Mouse (Mus musculus) embryonic facial prominence, embryonic 11.5 days (tissue): ENCODE measurements around the gene Nsrp1. TPM values are rescaled to one million over a fixed set of nuclear protein-coding genes. Genes with fewer than 3 reads are reported as not detected.

ENCODE experiments used
- ATAC-seq: fragments of 200-750 bp; cut with Nextera tagmentation; replicated peaks from 2 replicates; pipeline ENCODE4 v1.8.0; 2017; ENCODE audit warnings: low read depth; ENCODE audit not compliant: insufficient number of reproducible peaks, low FRiP score, low TSS enrichment
- DNase-seq: peaks from one replicate; pipeline ENCODE4 v3.0.0-alpha.2; 2015; ENCODE audit warnings: low spot score
- H3K27ac ChIP-seq: fragments of 300-500 bp; sonication (generic); replicated peaks from 2 replicates; pipeline ENCODE4 v1.5.1; 2014; ENCODE audit warnings: mild to moderate bottlenecking, low read depth, low read length, control low read depth
- H3K27me3 ChIP-seq: fragments of 300-500 bp; sonication (generic); 2 replicates; pipeline ENCODE4 v1.6.1; 2014; ENCODE audit warnings: mild to moderate bottlenecking, low read length, moderate library complexity, mixed read lengths; ENCODE audit not compliant: control insufficient read depth, insufficient read depth
- H3K36me3 ChIP-seq: fragments of 300-500 bp; sonication (generic); replicated peaks from 2 replicates; pipeline ENCODE4 v1.6.1; 2014; ENCODE audit warnings: low read depth, mild to moderate bottlenecking, low read length, moderate library complexity, mixed read lengths; ENCODE audit not compliant: control insufficient read depth, insufficient read depth
- H3K4me1 ChIP-seq: fragments of 300-500 bp; sonication (generic); 2 replicates; pipeline ENCODE4 v1.6.1; 2014; ENCODE audit warnings: low read length, mixed read lengths; ENCODE audit not compliant: control insufficient read depth, insufficient read depth
- H3K4me2 ChIP-seq: fragments of 300-500 bp; sonication (generic); 2 replicates; pipeline ENCODE4 v1.6.1; 2014; ENCODE audit warnings: low read depth, mild to moderate bottlenecking, control low read depth, low read length, moderate library complexity
- H3K4me3 ChIP-seq: fragments of 300-500 bp; sonication (generic); 2 replicates; pipeline ENCODE4 v1.5.1; 2014; ENCODE audit warnings: low read depth, low read length, control low read depth
- H3K9ac ChIP-seq: fragments of 300-500 bp; sonication (generic); replicated peaks from 2 replicates; pipeline ENCODE4 v1.6.1; 2014; ENCODE audit warnings: mild to moderate bottlenecking, control low read depth, low read length
- H3K9me3 ChIP-seq: fragments of 300-500 bp; sonication (generic); replicated peaks from 2 replicates; pipeline ENCODE4 v1.6.1; 2016; ENCODE audit warnings: mild to moderate bottlenecking, low read length, inconsistent platforms, mixed read lengths; ENCODE audit not compliant: control insufficient read depth
- WGBS: fragments of 180-500 bp; shearing (Covaris S2); extraction: QIAGEN DNeasy Blood & Tissue Kit; methylation state at CpG from one replicate; pipeline ENCODE4 v1.1.7; 2014; 5-methylcytosine and 5-hydroxymethylcytosine counted together
- polyA plus RNA-seq: library from polyadenylated mRNA; unstranded; fragments of >200 nt; fragmentation: Nextera tagmentation; extraction: Ambion mirVana; gene quantifications from 2 replicates; pipeline ENCODE4 v1.2.1, GENCODE M21; 2014

The Nsrp1 gene
- polyA plus RNA-seq, 1 experiment from 2014 or later = 63.1 TPM

DNA sequence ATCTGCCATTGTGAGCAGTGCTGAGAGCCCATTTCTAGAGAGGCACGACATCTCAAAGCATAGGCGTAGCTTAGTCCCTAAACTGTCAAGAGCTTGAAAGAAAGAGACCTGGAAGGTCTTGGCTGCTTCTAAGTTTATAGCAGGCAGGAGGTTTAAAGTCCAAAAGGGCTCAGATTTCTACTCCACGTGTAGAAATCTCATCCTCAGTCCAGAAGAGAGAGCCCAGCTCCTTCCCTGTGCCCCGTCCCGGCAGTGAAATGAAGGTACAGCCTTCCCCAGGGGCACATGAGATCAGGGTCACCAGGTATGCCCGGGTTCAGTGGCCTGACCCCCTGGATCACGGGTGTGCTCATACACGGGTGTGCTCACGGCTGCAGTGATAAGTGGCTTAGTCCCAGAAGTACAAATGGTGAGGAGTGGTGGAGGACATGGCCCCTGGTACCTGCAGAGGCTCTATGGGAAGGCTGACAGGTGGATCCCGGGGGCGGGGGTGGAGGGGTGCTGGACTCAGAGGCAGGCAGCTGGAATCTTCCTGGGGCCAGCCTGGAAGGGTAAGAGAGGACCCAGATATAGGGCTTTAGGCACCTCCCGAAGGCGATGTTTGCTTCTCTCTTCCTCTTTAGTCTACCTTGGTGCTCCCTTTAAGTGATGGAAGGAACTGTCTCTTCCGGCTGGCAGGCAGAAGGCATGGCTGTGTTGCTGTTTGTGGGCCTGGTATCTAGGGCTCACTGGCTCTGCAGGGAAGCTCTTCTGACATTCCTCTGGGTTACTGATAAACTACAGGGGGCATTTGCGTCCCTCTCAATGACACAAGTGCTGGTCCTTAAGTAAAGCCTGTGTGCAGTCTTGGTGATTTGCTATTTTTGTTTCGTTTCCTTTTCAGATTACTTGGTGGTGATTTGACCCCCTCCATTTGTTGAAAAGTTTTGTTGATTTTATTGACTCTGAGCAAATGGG is 68.9 kb downstream of the Nsrp1 start:
- Histone ChIP-seq H3K4me1 (no peaks in the 10 kb centered on the region), H3K27ac (no peak overlapping the region), H3K4me2 (no peak overlapping the region), H3K9me3 (no peaks in the 10 kb centered on the region), H3K27me3 (no peaks in the 10 kb centered on the region), H3K4me3 (no peak overlapping the region), H3K9ac (no peak overlapping the region), H3K36me3 (no peaks in the 10 kb centered on the region)
- 78% methylated on average over 16 of the region's 16 CpGs for WGBS
- DNase-seq (no peak), ATAC-seq (no peak)

DNA sequence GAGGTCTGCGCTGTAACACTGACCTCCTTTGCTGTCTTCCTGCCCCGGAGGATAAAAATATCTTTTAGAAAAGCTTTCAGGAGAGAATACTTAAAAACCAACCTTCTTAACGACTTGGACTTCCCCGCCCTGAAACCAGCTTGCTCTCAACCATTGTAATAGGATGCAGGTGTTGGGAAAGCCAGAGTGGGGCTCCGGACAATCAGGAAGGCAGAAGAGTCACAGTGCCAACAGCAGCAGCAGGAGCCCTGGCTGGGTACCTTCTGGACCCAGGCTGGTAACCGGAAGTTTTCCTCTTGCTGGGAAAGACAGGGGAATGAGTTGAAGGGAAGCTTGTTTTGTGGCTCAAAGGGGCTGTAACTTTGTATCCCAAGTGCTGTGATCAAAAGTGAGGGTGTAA is 71.6 kb downstream of the Nsrp1 start:
- H3K4me3 ChIP-seq = no peak overlapping the region
- H3K4me2 ChIP-seq = no peak overlapping the region
- H3K9ac ChIP-seq = no peak overlapping the region
- no peak for DNase-seq
- H3K4me1 ChIP-seq = no peaks in the 10 kb centered on the region
- no peaks in the 10 kb centered on the region for H3K27me3 ChIP-seq
- no peak for ATAC-seq
- no peaks in the 10 kb centered on the region for H3K36me3 ChIP-seq
- no peaks in the 10 kb centered on the region for H3K9me3 ChIP-seq
- H3K27ac ChIP-seq = no peak overlapping the region
- WGBS = 37% methylated on average over 6 of the region's 6 CpGs

DNA sequence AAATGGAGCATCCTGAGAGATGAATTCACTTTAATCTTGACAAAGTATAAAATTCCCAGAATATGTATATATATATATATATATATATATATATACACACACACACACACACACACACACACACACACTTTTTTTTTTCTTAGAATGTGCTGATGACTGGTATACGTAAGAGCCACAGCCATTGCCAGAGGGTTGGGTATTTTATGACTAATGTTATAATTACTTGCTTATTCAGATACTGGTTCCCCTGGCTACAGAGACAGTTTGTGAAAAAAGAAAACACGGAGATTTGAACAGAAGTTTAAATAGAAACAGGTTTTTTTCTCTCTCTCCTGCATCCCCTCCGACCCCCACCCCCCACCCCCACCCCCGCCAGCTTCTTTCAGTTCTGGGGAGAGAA is 72.4 kb downstream of the Nsrp1 start:
- H3K27ac ChIP-seq = no peak overlapping the region
- no peak overlapping the region for H3K4me3 ChIP-seq
- no peaks in the 10 kb centered on the region for H3K4me1 ChIP-seq
- H3K4me2 ChIP-seq = no peak overlapping the region
- H3K9ac ChIP-seq = no peak overlapping the region
- DNase-seq = no peak
- WGBS = 49% methylated on average over 4 of the region's 4 CpGs
- no peak for ATAC-seq
- H3K36me3 ChIP-seq = no peaks in the 10 kb centered on the region
- no peaks in the 10 kb centered on the region for H3K27me3 ChIP-seq
- no peaks in the 10 kb centered on the region for H3K9me3 ChIP-seq

DNA sequence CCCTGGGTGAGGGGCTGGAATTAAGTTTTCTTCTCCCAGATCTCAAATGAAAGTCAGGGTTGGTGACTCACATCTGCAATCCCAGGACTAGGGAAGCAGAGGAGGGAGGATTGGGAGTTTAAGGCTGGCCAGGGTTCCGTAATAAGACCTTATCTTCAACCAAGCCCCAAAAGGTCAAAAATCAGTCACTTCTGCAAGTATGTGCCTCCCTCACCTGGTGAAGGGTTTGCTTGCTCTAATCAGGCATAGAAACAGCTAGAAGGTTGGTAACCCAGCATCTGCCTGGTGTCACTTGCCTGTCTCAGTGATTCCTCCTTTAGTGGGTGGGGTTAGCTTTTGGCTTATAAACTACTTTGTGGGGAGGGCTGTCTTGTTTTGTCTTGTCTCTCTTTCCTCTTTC is 75.9 kb downstream of the Nsrp1 start:
- WGBS = 78% methylated on average over 1 of the region's 1 CpGs

DNA sequence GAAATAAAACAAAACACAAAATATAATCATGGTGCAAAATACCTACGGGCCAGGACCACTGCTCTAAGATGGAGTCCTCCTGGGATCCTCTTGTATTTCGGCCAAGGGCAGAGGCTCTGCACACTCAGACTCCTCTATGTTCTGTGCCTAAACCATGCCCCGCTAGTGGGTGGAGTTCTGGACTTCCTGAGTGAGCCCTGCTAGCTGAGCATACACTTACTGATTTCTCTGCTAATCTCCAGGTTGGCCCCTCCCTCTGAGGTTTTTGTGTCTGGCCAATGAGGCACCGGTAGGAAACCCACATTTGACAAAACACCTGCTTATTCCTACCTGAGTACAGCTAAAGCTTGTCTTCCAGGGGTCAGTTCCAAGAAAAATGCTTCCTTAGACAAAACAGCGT is 77.5 kb downstream of the Nsrp1 start:
- Histone ChIP-seq H3K9ac (no peak overlapping the region), H3K27ac (no peak overlapping the region), H3K27me3 (peaks cover 21% of the 10 kb centered on the region), H3K4me2 (no peak overlapping the region), H3K4me3 (no peak overlapping the region), H3K9me3 (no peaks in the 10 kb centered on the region), H3K4me1 (no peaks in the 10 kb centered on the region; the same call in none of the 2 replicates), H3K36me3 (no peaks in the 10 kb centered on the region)
- DNase-seq = no peak
- no peak for ATAC-seq
- WGBS = 62% methylated on average over 5 of the region's 5 CpGs

More for the DNA sequence above, 75.9 kb downstream of the Nsrp1 start:
- Histone ChIP-seq H3K9me3 (no peaks in the 10 kb centered on the region), H3K4me2 (no peak overlapping the region), H3K27ac (no peak overlapping the region), H3K9ac (no peak overlapping the region), H3K4me3 (no peak overlapping the region), H3K4me1 (no peaks in the 10 kb centered on the region; the same call in 1 of the 2 replicates), H3K36me3 (no peaks in the 10 kb centered on the region), H3K27me3 (peaks cover 15% of the 10 kb centered on the region)
- ATAC-seq = no peak
- DNase-seq = no peak

DNA sequence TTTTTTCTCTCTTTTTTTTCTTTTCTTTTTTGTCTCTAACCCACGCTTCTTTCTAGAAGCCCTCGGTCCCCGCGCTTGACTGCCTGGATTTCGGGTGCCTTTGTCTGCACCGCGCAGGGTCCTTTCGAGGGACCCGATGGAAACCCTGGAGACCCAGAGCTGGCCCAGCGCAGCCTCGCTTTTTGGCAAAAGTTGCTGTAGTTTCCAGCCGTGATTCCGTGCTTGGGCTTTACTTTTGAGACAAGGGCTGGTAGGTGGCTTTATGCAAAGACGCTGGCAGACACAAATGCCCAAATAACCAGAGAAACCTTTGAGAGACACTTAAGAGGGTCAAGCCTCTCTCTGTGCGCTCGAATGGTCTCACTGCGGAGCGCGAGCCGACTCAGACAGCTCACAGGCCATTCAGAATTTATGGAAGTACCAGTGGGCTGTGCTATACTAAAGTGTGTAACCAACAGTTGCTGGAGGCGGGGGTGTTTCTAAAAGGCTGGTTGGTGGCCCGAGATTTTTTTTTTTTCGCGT is 79.5 kb downstream of the Nsrp1 start:
- H3K27ac ChIP-seq = no peak overlapping the region
- peaks cover 21% of the 10 kb centered on the region for H3K27me3 ChIP-seq
- peak; percentile 30 for DNase-seq
- peak overlapping the region; percentile 44 for H3K4me3 ChIP-seq
- no peak for ATAC-seq
- no peaks in the 10 kb centered on the region for H3K9me3 ChIP-seq
- no peak overlapping the region; the same call in 1 of the 2 replicates for H3K9ac ChIP-seq
- H3K4me2 ChIP-seq = peak overlapping the region; percentile 83
- H3K36me3 ChIP-seq = no peaks in the 10 kb centered on the region
- no peaks in the 10 kb centered on the region; the same call in none of the 2 replicates for H3K4me1 ChIP-seq
- 12% methylated on average over 24 of the region's 24 CpGs for WGBS

DNA sequence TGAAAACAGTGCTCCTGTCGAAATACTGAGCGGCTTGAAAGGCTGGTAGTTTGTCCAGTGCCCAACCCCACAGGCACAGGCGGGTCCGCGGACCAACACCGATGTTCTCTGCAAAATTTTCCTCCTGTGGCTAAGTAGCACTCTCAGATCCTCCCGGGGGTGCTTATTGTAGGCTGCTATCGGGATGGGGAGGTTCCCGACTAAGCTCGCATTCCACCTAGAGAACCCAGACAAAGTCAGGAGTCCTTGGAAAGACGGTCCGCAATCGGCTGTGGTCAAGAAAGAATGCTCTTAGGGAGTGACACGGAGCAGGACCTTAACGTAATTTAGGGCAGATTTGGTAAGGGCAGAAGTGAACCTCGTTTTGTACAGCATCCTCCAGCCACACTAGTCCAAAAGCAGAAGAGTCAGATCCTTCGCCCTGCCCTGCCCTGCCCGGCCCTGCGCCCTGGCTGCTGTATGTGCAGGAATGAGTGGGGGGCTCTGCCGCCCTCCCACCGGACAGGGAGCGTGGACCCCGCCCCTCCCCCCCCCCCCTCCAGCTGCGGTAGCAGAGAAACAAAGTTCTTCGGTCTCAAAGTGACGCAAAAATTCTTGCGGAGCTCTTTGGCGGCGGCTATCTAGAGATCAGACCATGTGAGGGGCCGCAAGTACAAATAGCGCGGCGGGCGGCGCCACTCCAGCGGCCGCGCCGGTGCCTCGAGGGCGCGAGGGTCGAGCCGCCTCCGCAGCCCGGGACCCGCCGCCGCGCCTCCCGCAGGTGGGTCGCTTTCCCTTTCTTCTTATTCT is 80.1 kb downstream of the Nsrp1 start, which contains the start of gene Slc6a4:
Gene Slc6a4 (plus strand): TSS at position 688 of the 789 bp plus-strand sequence.
- WGBS = under 1% methylated on average over 43 of the region's 52 CpGs
- no peaks in the 10 kb centered on the region; the same call in none of the 2 replicates for H3K4me1 ChIP-seq
- ATAC-seq (no peak), DNase-seq (peak; percentile 58)
- H3K27ac ChIP-seq = no peak within 1 kb of the TSS
- peak within 1 kb of the TSS; percentile 44 for H3K4me3 ChIP-seq
- H3K9ac ChIP-seq = no peak within 1 kb of the TSS; the same call in 1 of the 2 replicates
- no peaks in the 10 kb centered on the region for H3K9me3 ChIP-seq
- H3K27me3 ChIP-seq = peaks cover 21% of the 10 kb centered on the region
- H3K4me2 ChIP-seq = peak within 1 kb of the TSS; percentile 83
- H3K36me3 ChIP-seq = no peaks in the 10 kb centered on the region
